Mouse (Mus musculus): ENCODE measurements around the gene Dpp6. TPM values are rescaled to one million over a fixed set of nuclear protein-coding genes. Genes with fewer than 3 reads are reported as not detected.

The Dpp6 gene
- polyA plus RNA-seq, 1 experiment from 2014 or later: 3.7 TPM

- H3K27me3 ChIP-seq: no peaks in the 10 kb centered on the region
- no peak for ATAC-seq (ENCODE audit: insufficient number of reproducible peaks, insufficient read depth, low FRiP score, low TSS enrichment)
- WGBS: 83% methylated on average over 7 of the region's 7 CpGs
- H3K4me2 ChIP-seq (replicated peaks): no peak overlapping the region
- no peaks in the 10 kb centered on the region for H3K9me3 ChIP-seq
- H3K36me3 ChIP-seq: no peaks in the 10 kb centered on the region
- H3K4me1 ChIP-seq: peaks cover 9% of the 10 kb centered on the region
- H3K9ac ChIP-seq: no peak overlapping the region
- H3K4me3 ChIP-seq: no peak overlapping the region
- H3K27ac ChIP-seq: no peak overlapping the region
These were observed 90.1 kb downstream of the Dpp6 start for GRCm38 (mm10) chr5:26907151-26907550.

DNA sequence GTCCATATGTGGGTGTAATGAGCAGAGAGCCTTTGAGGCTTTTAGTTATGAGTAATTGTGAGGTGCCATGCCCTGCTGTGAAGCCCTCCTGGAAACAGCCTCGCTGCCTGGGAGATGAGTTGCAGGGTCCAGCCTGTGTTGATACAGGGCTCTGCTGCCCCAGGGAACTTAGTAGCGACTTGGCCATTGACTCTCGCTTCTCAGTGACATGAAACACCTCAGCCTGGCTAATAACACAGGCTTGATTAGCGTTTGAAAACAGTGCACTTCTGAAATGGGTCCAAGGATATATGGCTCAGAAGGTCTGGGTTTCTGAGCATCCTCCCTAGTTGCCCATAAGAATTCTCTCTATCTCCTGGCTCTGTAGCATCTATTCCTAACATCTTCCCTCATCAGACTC lies 91.6 kb downstream of the Dpp6 start:
- no peak overlapping the region for H3K4me2 ChIP-seq (replicated peaks)
- H3K27me3 ChIP-seq: no peaks in the 10 kb centered on the region
- WGBS: 62% methylated on average over 4 of the region's 4 CpGs
- no peak overlapping the region for H3K4me3 ChIP-seq
- no peaks in the 10 kb centered on the region for H3K36me3 ChIP-seq
- ATAC-seq (ENCODE audit: insufficient number of reproducible peaks, insufficient read depth, low FRiP score, low TSS enrichment): no peak
- peaks cover 9% of the 10 kb centered on the region for H3K4me1 ChIP-seq
- H3K27ac ChIP-seq: no peak overlapping the region
- H3K9ac ChIP-seq: no peak overlapping the region
- H3K9me3 ChIP-seq: no peaks in the 10 kb centered on the region

DNA sequence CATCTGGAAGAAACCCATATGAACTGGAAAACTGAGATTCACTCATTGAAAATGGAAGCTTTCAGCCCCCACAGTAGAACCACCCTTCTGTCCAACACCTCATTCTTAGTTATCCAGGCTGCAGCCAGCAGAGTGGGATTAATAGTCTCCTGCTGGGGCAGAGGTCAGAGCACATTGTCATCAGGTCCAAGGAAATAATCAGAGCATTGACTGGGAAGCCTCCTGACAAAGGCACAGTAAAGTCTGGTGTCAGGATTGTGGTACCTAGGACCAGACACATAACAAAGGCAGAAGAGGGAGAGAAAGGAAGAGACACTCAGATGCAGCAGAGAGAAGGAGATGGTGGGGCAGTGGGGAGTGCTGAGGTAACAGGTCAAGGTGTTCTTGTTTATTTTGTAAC lies 93.3 kb downstream of the Dpp6 start:
- Histone ChIP-seq H3K27ac (no peak overlapping the region), H3K36me3 (no peaks in the 10 kb centered on the region), H3K4me2 (replicated peaks) (no peak overlapping the region), H3K4me1 (no peaks in the 10 kb centered on the region), H3K9ac (no peak overlapping the region), H3K4me3 (no peak overlapping the region), H3K27me3 (no peaks in the 10 kb centered on the region), H3K9me3 (no peaks in the 10 kb centered on the region)
- no peak for ATAC-seq (ENCODE audit: insufficient number of reproducible peaks, insufficient read depth, low FRiP score, low TSS enrichment)

DNA sequence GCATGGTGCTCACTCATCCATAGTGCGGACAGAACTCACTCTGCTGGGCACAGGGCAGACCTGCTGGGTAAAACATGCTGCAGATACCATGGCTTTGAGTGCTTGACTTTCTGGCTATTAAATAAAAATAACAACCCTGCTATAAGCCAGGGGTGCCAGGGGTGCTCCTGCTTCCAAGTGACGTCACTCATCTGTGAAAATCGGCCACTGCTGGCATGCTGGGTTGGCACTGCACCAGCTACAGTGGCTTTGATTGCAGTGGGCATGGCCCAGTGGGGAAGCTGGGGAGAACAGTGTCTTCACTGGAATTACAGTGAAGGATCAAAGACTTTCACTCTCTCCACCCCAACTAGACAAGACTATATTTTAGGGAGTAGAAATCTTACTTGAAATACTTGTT lies 95.0 kb downstream of the Dpp6 start:
- Histone ChIP-seq H3K4me1 (no peaks in the 10 kb centered on the region), H3K4me3 (no peak overlapping the region), H3K9ac (no peak overlapping the region), H3K27me3 (no peaks in the 10 kb centered on the region), H3K4me2 (replicated peaks) (no peak overlapping the region), H3K27ac (no peak overlapping the region), H3K36me3 (no peaks in the 10 kb centered on the region), H3K9me3 (no peaks in the 10 kb centered on the region)
- WGBS: 80% methylated on average over 3 of the region's 3 CpGs
- no peak for ATAC-seq (ENCODE audit: insufficient number of reproducible peaks, insufficient read depth, low FRiP score, low TSS enrichment)

- H3K36me3 ChIP-seq: no peaks in the 10 kb centered on the region
- no peak overlapping the region for H3K27ac ChIP-seq
- H3K9ac ChIP-seq: no peak overlapping the region
- no peaks in the 10 kb centered on the region for H3K9me3 ChIP-seq
- H3K4me1 ChIP-seq: no peaks in the 10 kb centered on the region
- no peak for ATAC-seq (ENCODE audit: insufficient number of reproducible peaks, insufficient read depth, low FRiP score, low TSS enrichment)
- H3K4me2 ChIP-seq (replicated peaks): no peak overlapping the region
- H3K27me3 ChIP-seq: no peaks in the 10 kb centered on the region
- 82% methylated on average over 3 of the region's 3 CpGs for WGBS
- no peak overlapping the region for H3K4me3 ChIP-seq
These were observed 101.8 kb downstream of the Dpp6 start for GRCm38 (mm10) chr5:26918763-26919162.

DNA sequence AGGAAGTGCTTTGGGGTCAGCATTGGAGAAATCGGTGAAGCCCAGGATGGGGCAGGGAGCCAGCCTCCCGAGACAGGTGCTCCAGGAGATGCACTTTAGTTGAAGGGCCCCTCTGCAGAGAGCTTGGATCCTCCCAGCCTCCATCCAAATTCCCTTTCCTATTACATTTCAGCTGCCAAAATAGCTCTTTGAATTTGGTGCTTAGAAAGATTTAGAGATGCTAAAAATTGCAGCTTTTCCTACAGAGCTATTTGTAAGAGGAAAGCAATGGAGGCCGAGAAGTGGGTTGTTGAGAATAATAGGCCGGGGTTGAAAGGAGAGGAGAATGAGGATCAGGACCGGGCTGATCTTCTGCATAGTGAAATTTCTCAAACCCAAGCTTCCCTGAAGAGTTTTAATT lies 107.5 kb downstream of the Dpp6 start:
- Histone ChIP-seq H3K36me3 (no peaks in the 10 kb centered on the region), H3K9me3 (no peaks in the 10 kb centered on the region), H3K4me3 (no peak overlapping the region), H3K4me1 (no peaks in the 10 kb centered on the region), H3K4me2 (replicated peaks) (no peak overlapping the region), H3K27ac (no peak overlapping the region), H3K27me3 (no peaks in the 10 kb centered on the region), H3K9ac (no peak overlapping the region)
- WGBS: 82% methylated on average over 5 of the region's 5 CpGs
- no peak for ATAC-seq (ENCODE audit: insufficient number of reproducible peaks, insufficient read depth, low FRiP score, low TSS enrichment)

- WGBS: 60% methylated on average over 3 of the region's 3 CpGs
- no peaks in the 10 kb centered on the region for H3K36me3 ChIP-seq
- H3K4me1 ChIP-seq: no peaks in the 10 kb centered on the region
- H3K4me2 ChIP-seq (replicated peaks): no peak overlapping the region
- H3K27ac ChIP-seq: no peak overlapping the region
- H3K27me3 ChIP-seq: no peaks in the 10 kb centered on the region
- H3K9me3 ChIP-seq: no peaks in the 10 kb centered on the region
- H3K4me3 ChIP-seq: no peak overlapping the region
- H3K9ac ChIP-seq: no peak overlapping the region
- ATAC-seq (ENCODE audit: insufficient number of reproducible peaks, insufficient read depth, low FRiP score, low TSS enrichment): no peak
These were observed 115.6 kb downstream of the Dpp6 start for GRCm38 (mm10) chr5:26932413-26933122.

DNA sequence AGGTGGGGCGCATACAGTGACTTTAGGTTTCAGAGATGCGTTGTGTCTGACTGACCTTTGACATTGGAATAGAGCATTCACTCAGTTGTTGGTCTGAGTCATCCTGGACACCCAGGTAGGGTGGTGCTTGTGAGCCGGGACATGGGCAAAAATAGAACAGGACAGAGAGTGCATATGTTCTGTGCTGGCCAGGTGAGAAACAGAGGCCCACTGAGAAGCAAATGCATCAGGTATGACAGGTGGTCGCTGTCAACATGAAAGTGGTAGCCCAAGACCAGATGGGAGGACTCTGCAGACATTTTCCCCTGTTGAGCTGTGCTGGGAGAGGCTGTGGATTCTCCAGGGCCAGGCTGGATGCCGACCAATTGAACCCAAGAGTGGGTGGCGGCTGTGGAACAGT lies 117.9 kb downstream of the Dpp6 start:
- Histone ChIP-seq H3K4me3 (no peak overlapping the region), H3K27me3 (no peaks in the 10 kb centered on the region), H3K27ac (no peak overlapping the region), H3K9ac (no peak overlapping the region), H3K4me1 (no peaks in the 10 kb centered on the region), H3K36me3 (no peaks in the 10 kb centered on the region), H3K9me3 (no peaks in the 10 kb centered on the region), H3K4me2 (replicated peaks) (no peak overlapping the region)
- ATAC-seq (ENCODE audit: insufficient number of reproducible peaks, insufficient read depth, low FRiP score, low TSS enrichment): no peak
- 87% methylated on average over 6 of the region's 6 CpGs for WGBS

GRCm38 (mm10) chr5:26941471-26941870 lies 124.5 kb downstream of the Dpp6 start:
- Histone ChIP-seq H3K9ac (no peak overlapping the region), H3K4me2 (replicated peaks) (no peak overlapping the region), H3K4me3 (no peak overlapping the region), H3K4me1 (no peaks in the 10 kb centered on the region), H3K36me3 (no peaks in the 10 kb centered on the region), H3K27ac (no peak overlapping the region), H3K27me3 (no peaks in the 10 kb centered on the region), H3K9me3 (no peaks in the 10 kb centered on the region)
- whole genome bisulfite sequencing: 81% methylated on average over 5 of the region's 5 CpGs
- no peak for ATAC-seq (ENCODE audit: insufficient number of reproducible peaks, insufficient read depth, low FRiP score, low TSS enrichment)

DNA sequence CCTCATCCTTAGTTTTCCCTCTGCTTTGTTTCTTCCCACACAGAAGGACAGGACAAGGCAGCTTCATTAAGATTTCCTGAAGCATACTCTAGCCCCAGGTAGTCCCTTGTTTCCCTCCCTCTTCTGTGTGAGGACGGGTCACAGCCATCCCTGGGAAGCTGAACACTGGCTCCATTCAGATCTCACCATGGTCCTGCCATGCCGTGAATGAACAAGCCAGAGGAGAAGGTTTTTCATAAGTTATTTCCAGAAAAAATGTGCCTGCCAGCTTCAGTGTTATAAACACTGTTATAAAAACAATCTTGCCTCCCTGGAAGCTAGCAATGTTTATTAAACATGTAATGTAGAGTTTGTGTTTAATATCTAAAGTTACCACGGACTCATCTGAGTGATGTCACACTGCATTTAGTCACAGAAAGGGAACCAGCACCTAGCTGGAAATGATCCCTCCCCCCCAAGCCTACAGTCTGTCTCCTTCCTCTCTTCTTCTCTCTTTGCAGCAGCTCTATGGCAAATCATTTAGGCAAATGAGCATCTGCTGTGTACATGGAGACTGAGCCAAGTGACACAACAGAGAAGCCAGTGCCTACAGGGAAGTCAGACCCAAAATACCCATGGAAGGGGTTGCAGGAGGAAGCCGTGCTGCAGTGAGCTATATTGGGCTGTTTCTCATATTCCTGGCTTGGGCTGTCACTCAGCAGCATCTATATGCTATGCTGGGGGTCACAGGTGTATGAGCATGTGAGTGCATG lies 128.3 kb downstream of the Dpp6 start:
- Histone ChIP-seq H3K27me3 (no peaks in the 10 kb centered on the region), H3K4me2 (replicated peaks) (no peak overlapping the region), H3K9ac (no peak overlapping the region), H3K36me3 (no peaks in the 10 kb centered on the region), H3K27ac (no peak overlapping the region), H3K4me3 (no peak overlapping the region), H3K4me1 (no peaks in the 10 kb centered on the region), H3K9me3 (no peaks in the 10 kb centered on the region)
- WGBS: 54% methylated on average over 4 of the region's 4 CpGs
- ATAC-seq (ENCODE audit: insufficient number of reproducible peaks, insufficient read depth, low FRiP score, low TSS enrichment): no peak

DNA sequence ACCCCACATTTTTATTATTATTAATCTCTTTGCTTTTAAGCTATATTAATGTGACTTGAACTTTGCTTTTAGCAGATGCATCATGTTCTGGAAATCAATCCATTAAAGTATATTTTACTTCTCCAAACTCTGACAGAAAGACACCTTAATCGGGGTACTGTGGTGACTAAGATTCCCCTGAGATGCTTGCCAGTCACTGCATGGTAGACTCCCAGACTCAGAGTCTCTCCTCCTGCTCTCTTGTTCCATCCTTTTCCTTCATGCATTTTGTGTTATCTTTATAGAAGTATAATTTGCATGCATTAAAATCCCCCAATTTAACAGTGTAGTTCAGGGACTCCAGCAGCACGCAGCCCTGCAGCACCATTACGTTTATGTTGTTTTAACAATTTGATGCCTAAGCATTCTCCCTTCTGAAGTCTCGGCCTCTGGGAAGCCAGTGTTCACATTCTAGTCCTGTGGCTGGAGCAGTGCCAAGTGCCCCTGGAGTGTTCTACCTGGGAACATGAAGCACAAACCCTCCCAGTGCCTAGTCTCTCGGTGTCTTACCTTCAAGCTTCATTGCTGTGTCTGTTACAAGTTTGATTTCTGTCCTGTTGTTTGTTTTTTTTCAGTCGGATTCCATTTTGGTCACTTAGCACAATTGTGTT lies 153.1 kb downstream of the Dpp6 start:
- no peaks in the 10 kb centered on the region for H3K4me1 ChIP-seq
- no peaks in the 10 kb centered on the region for H3K9me3 ChIP-seq
- WGBS: 51% methylated on average over 6 of the region's 6 CpGs
- no peak for ATAC-seq (ENCODE audit: insufficient number of reproducible peaks, insufficient read depth, low FRiP score, low TSS enrichment)
- H3K27me3 ChIP-seq: no peaks in the 10 kb centered on the region
- no peak overlapping the region for H3K4me3 ChIP-seq
- H3K4me2 ChIP-seq (replicated peaks): no peak overlapping the region
- H3K27ac ChIP-seq: no peak overlapping the region
- no peak overlapping the region for H3K9ac ChIP-seq
- H3K36me3 ChIP-seq: no peaks in the 10 kb centered on the region

DNA sequence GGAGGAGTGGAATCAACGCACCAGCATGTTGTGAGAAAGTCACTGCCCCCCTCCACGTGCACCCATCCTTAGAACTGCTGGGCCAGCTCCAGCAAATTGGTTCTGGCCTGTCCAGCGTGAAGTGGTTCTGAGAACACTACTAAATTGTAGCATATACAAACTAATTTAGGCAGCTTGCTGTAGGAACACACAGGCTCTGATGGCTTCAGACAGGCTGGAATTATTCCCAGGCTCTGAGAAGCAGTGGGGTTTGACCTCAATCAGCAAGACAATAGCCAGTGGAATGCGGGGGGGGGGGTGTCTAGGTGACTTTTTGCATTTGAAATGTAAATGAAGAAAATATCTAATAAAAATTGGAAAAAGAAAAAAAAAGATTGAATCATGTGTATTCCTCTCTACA lies 156.2 kb downstream of the Dpp6 start:
- H3K27me3 ChIP-seq: no peaks in the 10 kb centered on the region
- no peak overlapping the region for H3K4me2 ChIP-seq (replicated peaks)
- H3K36me3 ChIP-seq: no peaks in the 10 kb centered on the region
- H3K27ac ChIP-seq: no peak overlapping the region
- H3K4me1 ChIP-seq: no peaks in the 10 kb centered on the region
- H3K9ac ChIP-seq: no peak overlapping the region
- H3K9me3 ChIP-seq: no peaks in the 10 kb centered on the region
- no peak for ATAC-seq (ENCODE audit: insufficient number of reproducible peaks, insufficient read depth, low FRiP score, low TSS enrichment)
- WGBS: 30% methylated on average over 4 of the region's 4 CpGs
- H3K4me3 ChIP-seq: no peak overlapping the region

All from embryonic facial prominence, embryonic 12.5 days (tissue).